Mouse (Mus musculus): ENCODE data around the gene Emsy.

DNA sequence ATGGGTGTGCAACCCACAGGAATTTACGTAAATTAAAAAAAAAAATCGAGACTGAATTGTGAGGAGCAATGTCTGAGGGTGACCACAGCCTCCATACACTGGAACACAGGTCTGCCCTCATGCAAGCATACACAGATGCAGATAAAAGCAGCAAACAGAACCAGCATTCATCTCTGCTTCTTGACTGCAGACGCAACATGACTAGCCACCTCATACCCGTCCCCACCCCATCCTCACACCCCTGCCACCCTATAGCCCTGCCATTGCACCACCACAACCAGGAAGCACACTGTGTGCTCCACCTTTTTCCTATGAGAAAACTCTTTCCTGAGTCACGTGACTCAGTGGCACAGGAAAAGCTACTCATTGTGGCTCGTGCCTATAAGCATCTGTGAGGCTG, 76.9 kb downstream of the Emsy start:
- TF ChIP-seq EP300 (IDR thresholded peaks at IDR 0.05; ENCODE audit: low read depth) (no peak), CTCF (IDR thresholded peaks at IDR 0.05; ENCODE audit: low read depth) (no peak)
